Mouse (Mus musculus) T-helper 1 cell (primary cell): Measurements from ENCODE around the gene H2al1f.
"Not testable (repeated sequence)": the region's sequence is repeated elsewhere in the genome, so short reads cannot be mapped to it uniquely, and the experiment has no call there.

Experiments used
- in situ Hi-C: fragments of 300-600 bp; cut with MboI, MseI; formaldehyde crosslinking; loops from one replicate; pipeline ENCODE4 v1.15.1; 2025; ENCODE audit warnings: high pct_unique_total_duplicates

Gene H2al1f

GRCm38 (mm10) chrX:11314858-11315257 is at the start of gene H2al1f:
H2al1f (plus strand) TSS chrX:11315158.
- in situ Hi-C loops = loop anchor here (5.0 to 25.0 kb wide), 3 partner anchors 33 to 1453 kb away; no protein-coding TSS in a partner anchor

- in situ Hi-C loops = no loop called here
Measured at GRCm38 (mm10) chrX:11267791-11268190, 47.2 kb upstream of the H2al1f start.

GRCm38 (mm10) chrX:11269074-11269473 is 45.9 kb upstream of the H2al1f start:
- in situ Hi-C loops = no loop called here

GRCm38 (mm10) chrX:11273190-11273589 is 41.8 kb upstream of the H2al1f start:
- in situ Hi-C loops = no loop called here

- in situ Hi-C loops = no loop called here
Measured at GRCm38 (mm10) chrX:11277083-11277482, 37.9 kb upstream of the H2al1f start.

GRCm38 (mm10) chrX:11280741-11281140 is 34.2 kb upstream of the H2al1f start:
- in situ Hi-C loops = loop anchor here (5.0 kb wide), 1 partner anchor 37 kb away; the partner anchor contains the start of genes H2al1f and H2al1g

GRCm38 (mm10) chrX:11288306-11288882 is 26.6 kb upstream of the H2al1f start:
- in situ Hi-C loops = no loop called here

- in situ Hi-C loops = no loop called here
Measured at GRCm38 (mm10) chrX:11289244-11289643, 25.7 kb upstream of the H2al1f start.

- in situ Hi-C loops = not testable (repeated sequence)
Measured at GRCm38 (mm10) chrX:11298957-11299356, 16.0 kb upstream of the H2al1f start, which contains the start of gene H2al1a. H2al1a (plus strand) TSS chrX:11299257.

- in situ Hi-C loops = loop anchor here (25.0 kb wide), 2 partner anchors 690 to 1440 kb away; no protein-coding TSS in a partner anchor
Measured at GRCm38 (mm10) chrX:11302132-11302531, 12.8 kb upstream of the H2al1f start, which contains the start of gene H2al1b. H2al1b (plus strand) TSS chrX:11302432.

GRCm38 (mm10) chrX:11305355-11305754 is 9.6 kb upstream of the H2al1f start, which contains the start of gene H2al1c:
H2al1c (plus strand) TSS chrX:11305655.
- in situ Hi-C loops = loop anchor here (25.0 kb wide), 2 partner anchors 693 to 1443 kb away; no protein-coding TSS in a partner anchor

- in situ Hi-C loops = loop anchor here (25.0 kb wide), 2 partner anchors 696 to 1446 kb away; no protein-coding TSS in a partner anchor
Measured at GRCm38 (mm10) chrX:11308524-11308923, 6.4 kb upstream of the H2al1f start, which contains the start of gene H2al1d. H2al1d (plus strand) TSS chrX:11308824.

- in situ Hi-C loops = loop anchor here (25.0 kb wide), 2 partner anchors 699 to 1449 kb away; no protein-coding TSS in a partner anchor
Measured at GRCm38 (mm10) chrX:11311634-11312033, 3.3 kb upstream of the H2al1f start, which contains the start of gene H2al1e. H2al1e (plus strand) TSS chrX:11311934.

GRCm38 (mm10) chrX:11317956-11318355 is 3.0 kb downstream of the H2al1f start, which contains the start of gene H2al1g:
H2al1g (plus strand) TSS chrX:11318256.
- in situ Hi-C loops = loop anchor here (5.0 to 25.0 kb wide), 3 partner anchors 36 to 1456 kb away; no protein-coding TSS in a partner anchor

GRCm38 (mm10) chrX:11321192-11321591 is 6.2 kb downstream of the H2al1f start, which contains the start of gene H2al1h:
H2al1h (plus strand) TSS chrX:11321492.
- in situ Hi-C loops = loop anchor here (25.0 kb wide), 2 partner anchors 709 to 1459 kb away; no protein-coding TSS in a partner anchor

- in situ Hi-C loops = loop anchor here (25.0 kb wide), 2 partner anchors 712 to 1462 kb away; no protein-coding TSS in a partner anchor
Measured at GRCm38 (mm10) chrX:11324359-11324758, 9.4 kb downstream of the H2al1f start, which contains the start of gene H2al1i. H2al1i (plus strand) TSS chrX:11324659.

- in situ Hi-C loops = not testable (repeated sequence)
Measured at GRCm38 (mm10) chrX:11327522-11327921, 12.6 kb downstream of the H2al1f start, which contains the start of gene H2al1j. H2al1j (plus strand) TSS chrX:11327822.

GRCm38 (mm10) chrX:11345762-11346161 is 30.8 kb downstream of the H2al1f start:
- in situ Hi-C loops = no loop called here

- in situ Hi-C loops = no loop called here
Measured at GRCm38 (mm10) chrX:11346756-11347155, 31.8 kb downstream of the H2al1f start.

- in situ Hi-C loops = no loop called here
Measured at GRCm38 (mm10) chrX:11360823-11361222, 45.9 kb downstream of the H2al1f start.

GRCm38 (mm10) chrX:11361261-11361660 is 46.3 kb downstream of the H2al1f start:
- in situ Hi-C loops = no loop called here

GRCm38 (mm10) chrX:11363890-11364289 is 48.9 kb downstream of the H2al1f start:
- in situ Hi-C loops = no loop called here
